Mouse (Mus musculus): Measurements from ENCODE around the gene Acap2. TPM values are rescaled to one million over a fixed set of nuclear protein-coding genes. Genes with fewer than 3 reads are reported as not detected.

The Acap2 gene
- total RNA-seq, 2 experiments from 2014 or later: 102 TPM

DNA sequence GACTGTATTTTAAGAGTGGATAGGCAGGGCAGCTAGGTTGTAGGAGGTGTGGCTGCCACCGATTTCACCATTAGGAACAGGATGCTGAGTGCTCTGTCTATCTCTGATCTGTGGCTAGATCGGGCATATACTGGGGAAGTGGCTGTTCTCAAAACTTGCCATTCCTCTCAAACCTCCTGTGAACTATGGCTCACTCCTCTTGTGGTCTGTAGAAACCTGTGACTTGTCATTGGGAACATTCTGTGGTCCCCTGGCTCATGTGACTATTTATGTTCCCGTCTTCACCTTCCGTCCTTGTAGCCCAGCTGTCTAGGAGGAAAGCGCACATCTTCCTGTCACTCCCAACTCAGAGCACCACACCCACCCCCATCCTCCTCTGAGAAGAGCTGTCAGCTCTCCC, 8.9 kb upstream of the Acap2 start:
- DNase-seq (ENCODE audit: low spot score in 2 of 2): no peak

DNA sequence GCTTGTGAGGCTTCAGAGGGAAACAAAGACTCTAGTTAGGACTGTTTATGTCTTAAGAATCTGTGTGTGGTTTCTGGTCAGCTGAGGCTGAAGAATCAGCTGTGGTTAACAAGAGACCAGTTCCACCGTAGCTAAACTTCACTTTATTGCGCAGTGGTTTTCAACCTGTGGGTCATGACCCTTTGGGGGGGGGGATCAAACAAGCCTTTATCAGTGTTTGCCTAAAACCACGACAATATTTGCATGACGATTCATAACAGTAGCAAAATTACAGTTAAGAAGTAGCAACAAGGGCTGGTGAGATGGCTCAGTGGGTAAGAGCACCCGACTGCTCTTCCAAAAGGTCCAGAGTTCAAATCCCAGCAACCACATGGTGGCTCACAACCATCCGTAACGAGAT, 4.7 kb upstream of the Acap2 start:
- no peak for DNase-seq (ENCODE audit: low spot score in 2 of 2)

DNA sequence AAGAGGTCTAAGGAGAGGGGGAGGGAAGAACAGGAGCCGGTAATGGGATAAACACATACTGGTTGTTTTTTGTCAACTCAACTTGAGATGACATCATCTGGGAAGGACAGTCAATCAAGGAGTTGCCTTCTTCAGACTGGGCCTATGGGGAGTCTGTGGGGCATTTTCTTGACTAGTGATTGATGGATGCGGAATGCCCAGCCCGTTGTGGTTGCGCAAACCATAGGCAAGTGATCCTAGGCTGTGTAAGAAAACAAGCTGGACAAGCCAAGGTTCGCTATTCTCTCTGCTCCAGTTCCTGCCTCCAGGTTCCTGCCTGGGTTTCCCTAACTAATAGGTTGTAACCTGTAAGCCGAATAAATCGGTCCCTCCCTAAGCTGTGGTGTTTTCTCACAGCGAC, 4.1 kb upstream of the Acap2 start:
- DNase-seq (ENCODE audit: low spot score in 2 of 2): no peak

DNA sequence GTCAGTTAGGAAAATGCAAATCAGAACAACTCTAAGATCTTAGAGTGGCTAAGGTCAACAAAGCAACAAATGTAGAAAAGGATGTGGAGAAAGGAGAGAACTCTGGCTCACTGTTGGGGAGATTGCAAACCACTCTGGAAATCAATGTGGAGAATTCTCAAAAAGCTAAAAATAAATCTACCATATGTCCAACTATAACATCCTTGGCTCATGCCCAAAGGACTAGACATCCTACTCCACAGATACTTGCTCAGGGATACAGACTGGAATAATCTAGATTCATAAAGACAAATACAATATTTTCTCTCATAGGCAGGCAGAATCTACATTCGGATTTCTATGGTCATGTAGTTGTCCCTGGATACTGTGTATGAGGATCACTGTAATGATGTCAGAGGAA, 3.2 kb upstream of the Acap2 start:
- no peak for DNase-seq (ENCODE audit: low spot score in 2 of 2)

DNA sequence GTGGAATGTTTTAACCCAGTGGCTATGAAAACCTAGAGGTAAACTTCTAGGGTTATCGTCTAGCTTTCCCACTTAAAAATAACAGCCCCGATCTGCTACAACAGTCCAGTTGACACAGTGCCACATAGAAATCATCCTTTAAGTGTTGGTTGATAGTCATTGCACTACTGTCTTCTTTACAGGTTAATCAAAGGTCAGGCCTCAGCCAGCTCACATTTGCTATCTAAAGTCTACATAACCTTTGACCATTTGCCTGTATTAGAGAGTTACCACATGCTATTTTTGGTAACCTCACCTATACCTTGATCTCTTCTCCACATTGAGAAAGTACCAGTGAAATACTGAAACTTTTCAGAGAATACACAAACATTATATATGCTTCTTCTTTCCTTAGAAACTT, 659 bp upstream of the Acap2 start:
- DNase-seq (ENCODE audit: low spot score in 2 of 2): no peak

DNA sequence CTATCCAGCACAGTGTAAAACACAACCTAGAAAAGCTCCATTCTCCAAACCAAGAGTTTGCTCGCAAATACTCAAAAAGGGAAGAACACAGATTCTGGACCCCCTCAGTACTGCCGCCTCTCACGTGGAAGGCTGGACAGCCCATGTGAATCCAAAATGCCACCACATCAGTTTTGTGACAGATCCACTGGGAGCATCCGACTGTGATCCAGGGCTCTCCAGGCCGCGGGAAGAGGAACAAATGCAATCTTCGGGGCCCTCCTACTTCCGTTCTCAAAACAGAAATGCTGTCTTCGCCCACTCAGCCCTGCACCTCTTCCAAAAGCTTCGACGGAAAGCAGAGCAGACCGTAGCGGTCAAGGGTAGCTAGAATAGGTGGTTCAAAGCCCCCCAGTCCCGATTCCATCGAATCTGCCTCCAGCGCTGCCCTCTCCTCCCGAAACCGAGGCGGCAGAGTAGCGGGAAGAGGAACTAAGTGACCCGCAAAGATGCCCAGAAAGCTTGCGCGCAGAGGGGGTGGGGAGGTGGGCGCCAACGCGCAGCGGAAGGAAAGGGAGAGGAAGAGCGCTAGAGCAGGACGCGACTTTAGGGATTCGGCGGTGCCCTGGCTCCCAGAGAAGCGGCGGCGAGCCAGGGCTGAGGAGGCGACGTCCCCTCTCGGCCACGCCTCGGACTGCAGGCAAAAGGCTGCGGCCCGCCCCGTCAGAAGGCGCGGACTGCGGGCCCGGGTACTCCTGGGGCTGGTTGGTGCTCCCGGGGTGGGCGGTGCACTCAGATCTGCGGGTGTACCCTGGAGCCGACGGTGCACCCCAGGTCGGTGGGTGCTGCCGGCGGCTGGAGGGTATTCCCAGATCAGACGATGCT, 887 bp downstream of the Acap2 start:
- peak; percentile 60 to 74 for DNase-seq (ENCODE audit: low spot score in 2 of 2)

DNA sequence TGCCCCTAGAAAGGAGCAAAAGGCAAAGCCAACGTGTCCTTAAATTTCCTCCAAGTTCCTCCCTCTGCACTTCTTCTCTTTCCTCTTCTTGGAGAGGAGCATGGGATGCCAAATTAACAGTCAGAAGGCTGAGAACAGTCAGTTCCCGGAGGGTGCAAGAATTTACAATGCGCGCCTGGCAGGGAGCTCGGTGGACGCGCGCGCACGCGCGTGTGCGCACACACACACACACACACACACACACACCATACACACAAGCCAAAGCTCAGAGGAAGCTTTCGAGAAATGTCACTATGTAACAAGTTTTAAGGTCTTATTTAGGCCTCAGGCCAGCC, 1.5 kb downstream of the Acap2 start:
- peak; percentile 43 to 57 for DNase-seq (ENCODE audit: low spot score in 2 of 2)

DNA sequence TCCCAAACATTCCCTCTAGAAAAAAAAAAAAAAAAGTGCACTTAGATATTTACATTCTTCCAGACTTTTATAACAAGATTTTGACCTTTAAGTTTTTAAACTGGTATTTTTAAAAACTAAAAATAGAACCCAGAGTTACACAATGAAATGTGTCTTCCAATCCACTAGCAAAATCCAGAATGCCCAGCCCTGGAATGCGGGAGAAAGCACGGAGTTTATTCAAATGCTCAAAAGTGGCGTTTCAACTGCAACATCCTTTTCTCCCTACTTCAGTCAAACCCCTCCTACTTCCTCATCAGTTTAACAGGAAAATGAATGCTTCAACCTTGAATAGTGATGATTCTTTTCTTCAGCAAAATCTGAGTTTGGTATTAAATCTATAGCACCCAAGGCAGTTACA, 4.1 kb downstream of the Acap2 start:
- DNase-seq (ENCODE audit: low spot score in 2 of 2): no peak

DNA sequence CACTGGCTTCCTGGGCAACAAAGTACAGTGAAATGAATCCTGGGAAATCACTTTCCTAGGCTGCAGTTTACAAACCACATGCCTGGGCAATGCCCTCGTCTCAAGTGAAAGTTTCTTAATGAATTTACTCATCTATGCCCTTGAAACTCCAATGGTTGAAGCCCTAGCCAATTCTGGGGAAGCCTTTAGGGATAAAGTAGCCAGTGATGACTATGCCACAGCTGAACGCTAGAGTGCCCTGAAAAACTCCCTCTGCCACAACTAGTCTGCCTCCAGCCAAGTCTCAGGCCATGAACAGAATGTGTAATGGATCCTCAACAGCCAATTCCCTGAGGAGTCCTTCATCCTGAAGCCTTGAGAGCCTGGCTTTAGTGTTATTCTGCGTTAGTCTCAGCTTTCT, 8.5 kb downstream of the Acap2 start:
- DNase-seq (ENCODE audit: low spot score in 2 of 2): no peak

DNA sequence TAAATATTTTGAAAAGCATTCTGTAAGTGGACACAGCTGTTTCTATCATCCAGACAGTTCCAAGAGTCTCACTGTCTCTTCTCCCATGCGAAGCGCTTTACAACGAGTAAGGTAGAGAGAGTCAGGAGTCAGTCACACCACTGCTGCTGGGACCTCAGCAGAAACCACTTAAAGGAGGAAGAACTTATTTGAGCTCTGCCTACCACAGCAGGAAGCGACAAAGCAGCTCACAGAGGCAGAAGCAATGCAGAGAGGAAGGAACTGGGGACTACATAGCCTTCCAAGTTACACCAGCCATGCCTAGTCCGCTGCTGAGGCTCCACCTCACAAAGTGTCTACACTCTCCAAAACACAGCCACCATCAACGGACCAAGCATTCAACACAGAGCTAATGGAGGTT, 9.2 kb downstream of the Acap2 start:
- no peak for DNase-seq (ENCODE audit: low spot score in 2 of 2)

DNA sequence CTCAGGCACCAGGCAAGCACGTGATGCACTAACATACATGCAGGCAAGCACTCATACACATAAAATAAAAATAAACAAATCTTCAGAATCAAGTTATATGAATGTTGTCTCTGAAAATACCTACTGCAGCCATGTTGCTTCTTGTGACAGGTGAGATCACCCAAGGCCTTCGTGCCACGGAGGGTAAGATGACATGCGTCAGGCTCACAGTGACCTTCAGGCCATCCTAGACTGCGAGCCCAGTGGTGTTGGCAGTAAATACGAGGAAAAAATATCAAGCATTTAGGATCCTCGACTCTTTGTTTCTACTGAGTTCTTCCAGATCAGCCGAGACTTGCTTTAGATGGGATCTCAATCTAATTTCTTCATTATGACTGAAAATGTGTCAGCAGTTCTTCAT, 10.6 kb downstream of the Acap2 start:
- DNase-seq (ENCODE audit: low spot score in 2 of 2): no peak

DNA sequence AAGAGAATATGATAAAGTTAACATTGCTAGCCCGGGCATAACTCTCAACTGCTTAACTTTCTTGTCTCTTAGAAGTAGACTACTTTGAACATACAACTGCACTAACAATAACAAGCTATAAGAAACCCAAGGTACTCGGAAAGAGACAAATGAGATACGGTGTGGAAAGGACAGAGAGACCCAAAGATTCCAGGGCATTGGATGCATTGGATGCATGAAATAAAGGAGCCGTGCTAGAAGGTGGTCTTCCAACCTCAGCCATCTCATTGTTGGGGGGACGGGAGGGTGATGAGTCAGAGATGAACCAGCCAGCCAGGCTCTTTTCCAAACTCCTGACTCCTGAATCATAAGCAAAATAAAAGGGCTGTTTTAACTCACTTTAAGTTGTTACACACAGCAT, 11.8 kb downstream of the Acap2 start:
- no peak for DNase-seq (ENCODE audit: low spot score in 2 of 2)

DNA sequence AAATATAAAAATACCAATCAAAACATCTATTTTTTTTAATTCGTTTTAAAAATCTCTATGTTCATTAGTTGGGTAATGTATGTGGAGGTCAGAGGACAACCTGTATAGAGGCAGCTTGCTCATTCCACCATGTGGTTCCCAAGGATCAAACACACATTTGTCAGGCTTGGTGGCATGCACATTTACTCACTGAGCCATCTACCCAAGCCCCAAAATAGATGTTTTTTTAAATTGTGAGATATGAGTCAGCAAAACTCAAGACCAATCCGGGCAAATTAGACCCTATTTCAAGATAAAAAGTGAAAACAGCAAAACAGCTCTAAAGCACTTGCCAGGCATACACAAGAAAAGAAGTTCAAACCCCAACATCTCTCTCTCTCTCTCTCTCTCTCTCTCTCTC, 12.2 kb downstream of the Acap2 start:
- DNase-seq (ENCODE audit: low spot score in 2 of 2): no peak

DNA sequence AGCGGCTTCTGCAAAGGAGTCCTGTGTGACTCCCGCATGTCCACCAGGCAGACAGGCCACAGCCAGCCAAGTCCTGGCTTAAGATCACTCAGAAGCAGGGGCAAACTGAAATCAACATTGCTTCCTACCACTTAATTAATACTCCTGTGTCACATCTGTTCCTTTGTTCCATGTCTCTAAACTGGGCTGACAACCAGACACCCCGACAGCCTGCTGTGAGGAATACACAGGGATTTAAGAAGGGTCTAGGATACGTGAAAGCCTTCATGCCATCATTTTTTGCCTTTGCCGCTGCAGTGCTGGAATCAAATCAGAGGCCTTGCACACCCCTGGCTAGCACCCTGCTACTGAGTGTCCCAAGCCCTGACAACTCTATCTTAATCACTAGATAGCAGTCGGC, 12.8 kb downstream of the Acap2 start:
- DNase-seq (ENCODE audit: low spot score in 2 of 2): no peak

DNA sequence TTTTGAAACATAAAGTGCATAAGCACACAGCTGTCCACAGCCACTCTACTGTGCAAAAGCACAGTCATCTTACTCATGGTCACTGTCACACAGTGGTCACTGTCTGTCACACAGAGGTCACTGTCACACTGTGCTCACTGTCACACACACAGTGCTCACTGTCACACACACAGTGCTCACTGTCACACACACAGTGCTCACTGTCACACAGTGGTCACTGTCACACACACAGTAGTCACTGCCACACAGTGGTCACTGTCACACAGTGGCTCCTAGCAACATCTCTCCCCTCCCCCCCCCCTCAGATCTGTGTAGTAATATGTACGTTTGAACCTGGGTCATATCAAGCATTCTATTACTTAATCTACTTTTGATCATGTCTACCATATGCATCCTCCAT, 13.9 kb downstream of the Acap2 start:
- no peak for DNase-seq (ENCODE audit: low spot score in 2 of 2)

DNA sequence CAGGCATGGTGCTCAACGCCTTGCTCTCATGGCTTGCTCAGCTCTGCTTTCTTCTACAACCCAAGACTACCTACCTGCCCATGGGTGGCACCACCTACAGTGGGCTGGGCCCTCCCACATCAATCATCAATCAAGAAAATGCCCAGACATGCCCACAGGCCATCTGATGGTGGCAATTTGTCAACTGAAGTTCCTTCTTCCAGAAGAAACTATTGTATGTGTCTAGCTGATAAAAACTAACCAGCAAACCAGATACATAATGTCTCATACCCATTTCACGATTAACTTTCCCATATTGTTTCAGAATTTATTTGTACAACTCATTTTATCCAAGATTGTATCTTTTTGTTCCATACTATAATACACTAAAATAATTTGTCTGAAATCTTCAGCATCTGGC, 15.3 kb downstream of the Acap2 start:
- DNase-seq (ENCODE audit: low spot score in 2 of 2): no peak

DNA sequence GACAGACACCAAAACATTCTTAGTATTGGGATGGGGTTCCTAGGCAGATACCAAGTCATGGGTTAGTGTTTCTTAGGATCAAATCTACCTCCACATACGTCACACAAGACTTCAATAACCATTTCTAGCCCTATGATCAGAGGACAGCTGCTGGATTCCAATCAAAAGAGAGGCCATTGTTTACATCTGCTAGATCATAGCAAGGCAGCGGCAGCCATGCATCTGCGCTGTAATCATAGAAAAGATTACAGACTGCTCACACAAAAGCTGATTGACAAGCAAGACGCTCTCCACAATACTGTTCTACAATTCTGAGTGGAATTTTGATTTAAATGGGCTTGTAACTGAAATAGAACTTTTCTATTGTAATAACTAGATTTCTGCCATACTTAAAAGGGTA, 16.3 kb downstream of the Acap2 start:
- no peak for DNase-seq (ENCODE audit: low spot score in 2 of 2)

DNA sequence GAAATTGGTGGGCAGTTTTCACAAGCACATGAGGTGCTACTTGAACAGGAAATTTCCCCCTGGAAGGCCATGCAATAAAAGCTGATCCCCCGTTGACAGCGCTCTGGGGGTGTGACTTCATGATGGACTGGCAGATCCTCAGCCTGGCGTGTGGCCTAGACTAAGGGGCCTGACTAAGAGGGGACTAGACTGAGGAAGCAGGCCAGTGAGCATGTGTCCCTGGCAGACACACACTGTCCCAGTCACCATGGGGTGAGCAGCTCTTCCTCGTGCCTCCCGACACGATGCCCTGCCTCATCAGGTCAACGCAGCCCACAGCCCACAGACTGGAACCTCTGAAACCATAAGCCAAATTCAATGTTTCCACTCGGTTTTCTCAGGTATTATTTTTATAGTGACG, 18.5 kb downstream of the Acap2 start:
- no peak for DNase-seq (ENCODE audit: low spot score in 2 of 2)

DNA sequence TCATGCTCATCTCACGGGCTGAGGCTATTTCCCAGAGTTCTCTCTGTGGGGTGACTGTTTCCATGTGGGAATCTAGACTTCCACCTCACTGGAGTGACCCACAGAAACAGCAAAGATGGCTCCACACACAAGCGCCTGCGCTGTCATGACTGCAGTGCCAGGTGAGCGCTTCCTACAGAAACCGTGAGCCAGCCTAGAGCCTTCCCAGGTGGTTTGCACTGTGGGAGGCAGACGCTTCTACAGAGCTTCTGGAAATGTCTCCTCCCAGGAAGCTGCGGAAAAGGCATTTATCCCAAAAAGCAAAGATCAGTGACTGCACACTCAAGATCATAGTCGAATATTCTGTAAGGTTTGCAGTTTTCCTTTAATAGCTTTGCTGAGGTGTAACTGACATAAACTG, 20.2 kb downstream of the Acap2 start:
- DNase-seq (ENCODE audit: low spot score in 2 of 2): no peak

DNA sequence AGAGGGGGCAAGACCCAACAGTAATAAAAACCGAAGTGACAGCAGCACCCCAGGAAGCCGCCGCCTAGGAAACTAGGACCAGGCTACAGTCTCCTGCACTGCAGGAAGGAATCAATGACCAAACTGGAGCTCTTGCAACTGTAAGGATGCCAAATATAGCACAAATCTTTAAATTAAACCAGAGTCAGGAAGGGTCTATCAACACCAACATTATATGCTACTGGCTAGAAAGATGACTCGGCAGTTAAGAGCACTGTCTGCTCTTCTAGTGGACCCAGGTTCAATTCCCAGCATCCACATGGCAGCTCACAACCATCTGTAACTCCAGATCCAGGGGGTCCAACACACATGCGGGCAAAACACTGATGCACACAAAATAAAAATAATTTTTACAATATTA, 21.7 kb downstream of the Acap2 start:
- DNase-seq (ENCODE audit: low spot score in 2 of 2): no peak

DNA sequence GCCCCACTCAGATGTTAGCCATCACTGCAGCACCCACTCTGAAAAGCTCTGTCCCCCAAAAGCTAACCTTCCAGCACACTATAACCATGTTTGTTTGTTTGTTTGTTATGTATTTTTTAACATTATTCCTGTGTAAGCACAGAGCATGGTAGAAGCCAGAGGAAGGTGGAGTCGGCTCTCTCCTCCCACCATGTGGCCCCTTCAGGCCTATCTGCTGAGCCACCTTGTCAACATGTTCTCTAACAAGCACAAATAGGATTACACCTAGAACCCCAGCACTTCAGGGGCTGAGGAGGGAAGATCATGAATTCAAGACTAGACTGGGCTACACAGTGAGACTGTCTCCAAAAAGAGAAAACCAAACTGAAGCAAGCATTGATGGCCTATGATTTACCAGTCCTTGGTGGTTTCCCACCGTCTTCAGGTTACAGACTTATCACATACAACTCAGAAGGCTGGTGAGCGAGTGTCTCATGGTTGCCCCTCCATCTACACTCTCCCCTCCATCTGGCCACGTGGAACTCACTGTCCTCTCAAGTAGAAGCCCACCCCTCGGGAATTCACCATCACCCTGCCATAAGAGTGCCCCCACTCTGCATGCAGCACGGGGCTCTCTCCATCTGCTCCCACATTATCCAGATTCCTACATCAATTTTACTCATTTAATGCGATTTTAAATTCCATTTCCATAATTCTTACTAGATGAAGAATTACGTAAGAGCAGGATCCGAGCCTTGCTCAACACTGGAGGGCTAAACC, 26.0 kb downstream of the Acap2 start:
- no peak for DNase-seq (ENCODE audit: low spot score in 2 of 2)

DNA sequence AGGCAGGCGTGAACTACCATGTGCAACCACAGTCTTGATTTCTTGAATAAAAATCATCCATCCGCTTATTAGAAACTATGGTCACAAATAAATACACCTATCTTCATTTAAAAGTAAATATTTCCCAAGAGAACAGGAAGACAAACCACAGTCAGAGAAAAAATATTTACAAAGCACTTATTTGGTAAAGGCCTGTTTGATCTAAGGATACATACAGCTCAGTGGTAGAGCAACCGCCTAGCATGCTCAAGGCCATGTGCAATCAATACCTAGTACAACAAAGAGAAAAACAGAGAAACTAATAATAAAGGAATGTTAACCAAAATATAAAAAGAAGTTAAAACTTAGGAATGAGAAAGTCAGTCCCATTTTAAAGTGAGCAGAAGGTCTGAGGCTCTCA, 28.8 kb downstream of the Acap2 start:
- DNase-seq (ENCODE audit: low spot score in 2 of 2): no peak

DNA sequence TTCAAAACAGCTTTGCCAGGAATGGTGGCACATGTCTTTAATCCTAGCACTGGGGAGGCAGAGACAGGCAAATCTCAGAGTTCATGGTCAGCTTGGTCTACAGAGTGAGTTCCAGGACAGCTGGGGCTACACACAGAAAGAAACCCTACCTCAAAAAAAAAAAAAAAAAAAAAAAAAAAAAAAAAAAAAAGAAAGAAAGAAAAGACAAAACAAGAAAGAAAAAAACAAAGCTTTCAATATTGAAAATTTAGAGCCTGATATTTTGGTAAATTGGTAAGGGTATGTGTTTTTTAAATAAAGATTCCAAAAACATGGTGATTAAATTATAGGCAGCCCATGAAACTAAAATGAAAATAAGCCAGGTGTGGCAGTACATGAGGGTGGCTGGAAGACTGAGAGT, 29.6 kb downstream of the Acap2 start:
- no peak for DNase-seq (ENCODE audit: low spot score in 2 of 2)
